Mouse (Mus musculus): Measurements from ENCODE around the gene Gm6812.
"Not testable (repeated sequence)": the region's sequence is repeated elsewhere in the genome, so short reads cannot be mapped to it uniquely, and the experiment has no call there.

The Gm6812 gene

GRCm38 (mm10) chrX:68892953-68893352 is at the start of gene Gm6812:
Gm6812 (minus strand) TSS chrX:68893053.
- not testable (repeated sequence) for DNase-seq

GRCm38 (mm10) chrX:68865145-68865544 is 27.7 kb downstream of the Gm6812 start:
- DNase-seq = no peak

Data from lung, adult 18-20 months (tissue).